19 mouse cellular contexts compared by ENCODE assay signal in genomic region chr9:67114099-67114498, GRCm38 (mm10).
DNase-seq lines count a peak whose midpoint lies in the region; ATAC-seq and TF ChIP-seq lines count a peak whose summit lies in the region.
"Had no signal": no experiment of that assay in that cellular context is flagged by ENCODE, and none has a peak within 500 bp of the region (broad histone marks: within the 10 kb centered on the region; RNA-seq: fewer than 3 reads in every experiment).

No protein-coding gene starts in this region.

- no peak for TF ChIP-seq CTCF in gastrocnemius, adult 2 months (IDR thresholded peaks at IDR 0.05)
- no peak for TF ChIP-seq CTCF in lung, postnatal 0 days (IDR thresholded peaks at IDR 0.05)

- DNase-seq in neural tube, embryonic 10.5 days (ENCODE audit: extremely low spot score, low spot score) = peak; percentile 31
- DNase-seq in gastrocnemius, adult 2 months = peak; percentile 83
- DNase-seq in thymus, postnatal 0 days (ENCODE audit: low spot score) = no peak
- no peak for DNase-seq in lung, postnatal 0 days (ENCODE audit: low spot score)
- DNase-seq in heart, postnatal 36 days = no peak
- DNase-seq: adrenal gland, adult 8-10 months; cerebellum, adult 9-10 months; heart, adult 18-20 months; heart, postnatal 4 days; liver, postnatal 0 days; lung, postnatal 14 days; thymus, postnatal 14 days had no signal

- H3K9me3 ChIP-seq in neural tube, embryonic 15.5 days (replicated peaks) = no peaks in the 10 kb centered on the region
- H3K9me3 ChIP-seq in limb, embryonic 13.5 days = no peaks in the 10 kb centered on the region
- no peaks in the 10 kb centered on the region for H3K9me3 ChIP-seq in lung, postnatal 0 days (ENCODE audit: low read length)
- H3K9me3 ChIP-seq: forebrain, embryonic 13.5 days; hindbrain, embryonic 15.5 days; intestine, embryonic 15.5 days had no signal

- H3K4me2 ChIP-seq in neural tube, embryonic 15.5 days = no peak overlapping the region
- H3K4me2 ChIP-seq in limb, embryonic 13.5 days (replicated peaks) = no peak overlapping the region
- no peak overlapping the region for H3K4me2 ChIP-seq in lung, postnatal 0 days (replicated peaks; ENCODE audit: low read depth, low read length)
- H3K4me2 ChIP-seq: forebrain, embryonic 13.5 days; hindbrain, embryonic 15.5 days; intestine, embryonic 15.5 days had no signal

- H3K9ac ChIP-seq in neural tube, embryonic 15.5 days (replicated peaks) = no peak overlapping the region
- H3K9ac ChIP-seq in limb, embryonic 13.5 days = no peak overlapping the region
- no peak overlapping the region for H3K9ac ChIP-seq in lung, postnatal 0 days (replicated peaks; ENCODE audit: low read depth)
- H3K9ac ChIP-seq: forebrain, embryonic 13.5 days; hindbrain, embryonic 15.5 days; intestine, embryonic 15.5 days; liver, postnatal 0 days had no signal

- intact Hi-C loops in gastrocnemius, adult 2 months (cut with DNase I) = loop anchor here (2.0 to 5.0 kb wide), 3 partner anchors 23 to 62 kb away; no protein-coding TSS in a partner anchor
- intact Hi-C loops in heart, postnatal 36 days (cut with DNase I) = no loop called here

- no peak overlapping the region for H3K27ac ChIP-seq in neural tube, embryonic 15.5 days (replicated peaks)
- H3K27ac ChIP-seq in gastrocnemius, adult 2 months = peak overlapping the region; percentile 91
- H3K27ac ChIP-seq in limb, embryonic 13.5 days = no peak overlapping the region
- no peak overlapping the region for H3K27ac ChIP-seq in lung, postnatal 0 days (ENCODE audit: low read length)
- H3K27ac ChIP-seq: forebrain, embryonic 13.5 days; hindbrain, embryonic 15.5 days; intestine, embryonic 15.5 days; left cerebral cortex, adult 2 months had no signal

- no peaks in the 10 kb centered on the region for H3K27me3 ChIP-seq in neural tube, embryonic 15.5 days (replicated peaks)
- H3K27me3 ChIP-seq in limb, embryonic 13.5 days = no peaks in the 10 kb centered on the region
- no peaks in the 10 kb centered on the region for H3K27me3 ChIP-seq in lung, postnatal 0 days (replicated peaks; ENCODE audit: insufficient read depth, low read length)
- H3K27me3 ChIP-seq: forebrain, embryonic 13.5 days; hindbrain, embryonic 15.5 days; intestine, embryonic 15.5 days had no signal

- 86% methylated on average over 5 of the region's 5 CpGs for WGBS in neural tube, embryonic 15.5 days
- WGBS in limb, embryonic 13.5 days = 39% methylated on average over 5 of the region's 5 CpGs
- WGBS in lung, postnatal 0 days = 73% methylated on average over 5 of the region's 5 CpGs

- 0 out of 2 replicates have a peak, but pooled peaks cover 9% of the 10 kb centered on the region for H3K4me1 ChIP-seq in neural tube, embryonic 15.5 days
- peaks cover 31% of the 10 kb centered on the region for H3K4me1 ChIP-seq in limb, embryonic 13.5 days
- H3K4me1 ChIP-seq in lung, postnatal 0 days (ENCODE audit: insufficient read depth, low read depth, low read length) = peaks cover 2% of the 10 kb centered on the region; the same call in 1 of the 2 replicates
- H3K4me1 ChIP-seq: hindbrain, embryonic 15.5 days had no signal

- H3K36me3 ChIP-seq in neural tube, embryonic 15.5 days = no peaks in the 10 kb centered on the region
- H3K36me3 ChIP-seq in limb, embryonic 13.5 days = no peaks in the 10 kb centered on the region
- H3K36me3 ChIP-seq in lung, postnatal 0 days (ENCODE audit: insufficient read depth, low read length) = no peaks in the 10 kb centered on the region
- H3K36me3 ChIP-seq: hindbrain, embryonic 15.5 days; intestine, embryonic 15.5 days had no signal

- no peak for TF ChIP-seq EP300 in lung, postnatal 0 days (IDR thresholded peaks at IDR 0.05)

- ATAC-seq in neural tube, embryonic 15.5 days (ENCODE audit: low FRiP score) = no peak
- ATAC-seq in limb, embryonic 13.5 days (ENCODE audit: low FRiP score, low read depth) = peak; percentile 56; the same call in 1 of the 2 replicates
- ATAC-seq in lung, postnatal 0 days = no peak
- ATAC-seq: forebrain, embryonic 13.5 days; intestine, embryonic 15.5 days; liver, postnatal 0 days had no signal

- no peak overlapping the region for H3K4me3 ChIP-seq in neural tube, embryonic 15.5 days (replicated peaks)
- H3K4me3 ChIP-seq in gastrocnemius, adult 2 months = no peak overlapping the region
- no peak overlapping the region for H3K4me3 ChIP-seq in limb, embryonic 13.5 days
- H3K4me3 ChIP-seq in lung, postnatal 0 days (ENCODE audit: low read depth, low read length) = no peak overlapping the region
- H3K4me3 ChIP-seq: erythroblast, embryonic 14.5 days; forebrain, embryonic 13.5 days; hindbrain, embryonic 15.5 days; intestine, embryonic 15.5 days; left cerebral cortex, adult 2 months had no signal

Comparison
In these comparisons a context has a peak if more than half of its experiments do, and no peak if none do; other contexts are left out.
1. DNase-seq: peak in neural tube, embryonic 10.5 days (single experiment) and gastrocnemius, adult 2 months (single experiment); none in thymus, postnatal 0 days (single experiment), lung, postnatal 0 days (single experiment) and heart, postnatal 36 days (0 of 2).